Mouse (Mus musculus) thymus, adult 2 months (tissue): ENCODE data around the gene Lrp6.

Experiments used
- CTCF ChIP-seq: fragments of 200-500 bp; IDR thresholded peaks from 2 replicates; pipeline ENCODE4 v1.5.1; 2012; ENCODE audit warnings: mild to moderate bottlenecking, control low read depth, low read length, moderate library complexity, borderline replicate concordance; ENCODE audit not compliant: control insufficient read depth, poor library complexity, insufficient read depth; ENCODE audit errors: extremely low read depth
- POLR2A ChIP-seq: fragments of 200-500 bp; IDR thresholded peaks from 2 replicates; pipeline ENCODE4 v1.6.1; 2012; ENCODE audit warnings: mild to moderate bottlenecking, low read length, control low read depth, moderate library complexity; ENCODE audit not compliant: control insufficient read depth, poor library complexity, insufficient read depth; ENCODE audit errors: extremely low read depth

- TF ChIP-seq CTCF (no peak), POLR2A (no peak)
Observed at GRCm38 (mm10) chr6:134559635-134560034, 7.1 kb downstream of the Lrp6 start.
